Mouse (Mus musculus): ENCODE data around the gene Cacna1c.

GRCm38 (mm10) chr6:119073419-119074071, 122.7 kb downstream of the Cacna1c start:
- TF ChIP-seq POLR2A (IDR thresholded peaks at IDR 0.05; ENCODE audit: borderline replicate concordance, low read depth, low read length) (no peak), CTCF (IDR thresholded peaks at IDR 0.05; ENCODE audit: low read depth, low read length) (no peak)
